Mouse (Mus musculus) left cerebral cortex, postnatal 14 days (tissue): ENCODE results near the gene Cnbd2. TPM values are rescaled to one million over a fixed set of nuclear protein-coding genes. Genes with fewer than 3 reads are reported as not detected.

Source experiments
- DNase-seq, 2 experiments: peaks; one replicate each; pipeline ENCODE4 v3.0.0; 2021 to 2022; ENCODE audit warnings: low spot score in 2 of 2, mixed read lengths in 1 of 2
- intact Hi-C: fragments of 180-260 bp; cut with DNase I; formaldehyde crosslinking; loops from one replicate; pipeline ENCODE4 v1.15.1; 2025
- microRNA-seq, 2 experiments: library from miRNA; unstranded; fragments of <30 nt; microRNA quantifications; one replicate each; pipeline ENCODE4 v1.2.0; 2022
- total RNA-seq, 2 experiments: library from RNA; stranded (reverse); gene quantifications; 2 replicates each; pipeline ENCODE4 v1.2.3; 2021

The Cnbd2 gene
- total RNA-seq, 2 experiments from 2014 or later = 3.3 to 5.5 TPM

DNA sequence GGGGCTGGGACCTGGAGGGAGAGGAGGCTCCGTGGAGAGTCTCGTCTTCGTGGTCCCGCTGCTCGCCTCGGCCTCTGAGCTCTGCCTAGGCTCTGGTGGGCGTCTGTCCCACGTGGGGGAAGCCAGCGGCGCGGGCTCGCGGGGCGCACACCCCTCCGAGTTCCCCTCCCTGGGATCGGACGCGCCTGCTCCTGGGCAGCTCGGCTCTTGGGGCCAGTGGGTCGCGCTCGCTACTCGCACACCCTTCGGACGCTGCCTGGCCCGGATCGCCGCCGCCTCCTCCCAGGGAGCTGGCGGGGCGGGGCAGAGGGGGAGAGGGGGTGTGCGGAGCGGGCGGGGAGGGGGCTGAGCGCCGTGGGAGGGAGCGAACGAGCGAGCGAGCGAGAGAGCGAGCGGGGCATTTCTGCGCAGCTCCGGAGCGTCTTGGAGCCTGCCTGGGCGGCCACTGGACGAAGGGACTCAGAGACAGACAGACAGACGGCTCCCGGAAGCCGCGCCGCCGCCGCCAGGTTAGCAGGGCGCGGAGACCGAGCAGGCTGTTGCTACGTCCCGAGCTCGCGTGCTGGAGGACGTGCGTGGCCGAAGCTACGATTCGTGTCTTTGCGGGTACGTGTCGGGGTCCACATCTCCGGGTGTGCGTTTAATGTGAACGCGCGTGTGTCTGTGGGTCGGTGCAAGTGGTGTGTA, 108.7 kb downstream of the Cnbd2 start, which contains the start of gene Epb41l1:
Gene Epb41l1, plus strand, starts transcription at position 216 of the 687 bp plus-strand sequence.
- DNase-seq = peak in 1 of 2 experiments; percentile 34
- intact Hi-C loops = no loop called here

DNA sequence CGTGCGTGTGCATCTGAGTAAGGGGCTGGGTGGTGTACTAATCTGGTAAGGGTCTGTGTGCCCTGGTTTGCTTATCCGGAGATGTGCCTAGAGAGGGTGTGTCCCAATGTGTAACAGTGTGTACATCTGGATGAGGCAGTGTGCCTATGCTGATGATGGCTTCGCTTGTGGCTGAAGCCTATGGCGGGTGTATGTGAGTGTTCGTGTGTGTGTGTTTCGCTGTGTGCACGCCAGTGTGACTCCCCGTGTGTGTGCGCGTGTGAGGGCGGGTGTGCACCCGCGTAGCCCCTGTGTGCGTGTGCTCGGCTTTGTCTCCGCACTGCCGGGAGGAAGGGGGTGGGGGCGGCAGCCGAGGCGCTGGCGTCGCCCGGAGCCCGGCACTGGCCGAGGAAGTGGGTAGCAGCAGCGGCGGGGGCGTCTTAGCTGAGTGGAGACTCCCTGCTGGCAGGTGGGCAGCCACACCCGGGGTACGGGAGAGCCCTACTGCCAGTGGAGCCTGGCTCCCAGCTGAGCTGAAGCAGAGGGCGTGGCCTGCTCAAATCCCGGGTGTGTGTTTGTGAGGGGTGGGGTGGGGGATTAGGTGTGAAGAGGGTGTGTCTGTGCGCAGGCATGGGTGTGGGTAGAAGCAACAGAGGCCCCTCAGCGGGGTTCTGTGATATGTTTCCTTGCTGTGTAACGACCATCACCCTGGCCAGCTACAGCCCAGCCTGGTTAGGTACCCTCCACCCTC, 109.4 kb downstream of the Cnbd2 start:
- peak; percentile 60 to 74 for DNase-seq
- intact Hi-C loops = no loop called here

DNA sequence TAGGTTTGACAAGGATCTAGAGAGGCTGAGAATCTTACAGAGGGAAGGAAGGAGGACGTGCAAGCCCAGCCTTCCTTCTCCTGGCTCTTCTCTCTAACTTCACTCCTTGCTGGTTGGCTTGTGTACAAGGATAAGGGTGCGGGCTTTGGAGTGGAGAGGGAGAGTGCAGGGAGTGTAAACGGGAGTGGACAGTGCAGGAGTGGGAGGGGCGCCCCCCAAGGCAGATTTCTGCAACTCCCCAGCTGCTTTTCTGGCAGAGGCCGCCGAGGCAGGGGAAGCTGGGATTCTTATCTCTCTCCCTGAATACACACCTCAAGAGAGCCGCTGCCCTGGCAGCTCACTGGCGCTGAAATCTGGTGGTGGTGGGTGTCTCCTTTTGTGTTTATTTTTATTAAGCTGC, 110.5 kb downstream of the Cnbd2 start:
- intact Hi-C loops = no loop called here
- no peak for DNase-seq

DNA sequence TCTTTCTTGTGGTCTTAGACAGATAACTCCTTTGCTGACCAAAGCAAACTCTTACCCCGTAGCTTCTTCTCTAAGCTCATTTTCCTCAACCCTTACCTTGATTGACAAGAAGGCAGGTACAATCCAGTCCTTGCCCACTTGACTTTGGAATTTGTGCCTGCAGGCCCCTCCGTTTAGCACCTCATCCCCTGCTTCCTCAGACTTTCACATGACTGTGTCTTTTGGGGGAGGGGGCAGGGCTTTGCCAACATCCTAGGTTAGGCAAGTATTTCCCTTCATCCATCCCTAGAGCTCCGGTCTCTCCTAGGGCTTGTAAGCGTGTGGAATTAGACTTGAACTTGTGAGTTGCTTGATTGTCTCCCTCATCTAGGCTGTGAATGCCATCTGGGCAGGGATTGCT, 111.6 kb downstream of the Cnbd2 start:
- intact Hi-C loops = no loop called here
- no peak for DNase-seq

Small RNA genes lying within 50 kb of the gene (microRNA-seq; reads per million reads assigned to microRNA genes)
- 0 reads per million in 2 experiments for gene Gm22758
- gene Gm22759 = 0 reads per million in 2 experiments

Other genes with a start within 250 kb of the Cnbd2 start
- gene Spag4, start 247.1 kb upstream of the Cnbd2 start, total RNA-seq = 1 to 10 TPM; 4.7 to 6.9 TPM
- gene Cpne1, start 200.3 kb upstream of the Cnbd2 start, total RNA-seq = 10 to 100 TPM; 24.0 to 26.0 TPM
- 10 to 100 TPM; 25.5 to 30.2 TPM for gene Rbm12, start 200.3 kb upstream of the Cnbd2 start, total RNA-seq
- gene Gm28036, start 185.2 kb upstream of the Cnbd2 start, total RNA-seq = 10 to 100 TPM; 19.6 to 26.7 TPM
- gene Romo1, start 168.3 kb upstream of the Cnbd2 start, total RNA-seq = 100 to 1,000 TPM; 183 to 205 TPM
- 10 to 100 TPM; 35.3 to 37.1 TPM for gene Nfs1, start 168.1 kb upstream of the Cnbd2 start, total RNA-seq
- 100 to 1,000 TPM; 259 to 277 TPM for gene Rbm39, start 132.1 kb upstream of the Cnbd2 start, total RNA-seq
- gene Phf20, start 115.8 kb upstream of the Cnbd2 start, total RNA-seq = 10 to 100 TPM; 50.7 to 65.0 TPM
- gene Scand1, start 405 bp downstream of the Cnbd2 start, total RNA-seq = 100 to 1,000 TPM in 1 of 2 experiments, 10 to 100 TPM in 1; 87.8 to 113 TPM
- gene Epb41l1, start 108.6 kb downstream of the Cnbd2 start, total RNA-seq = 100 to 1,000 TPM; 304 to 328 TPM
- gene Aar2, start 235.3 kb downstream of the Cnbd2 start, total RNA-seq = 10 to 100 TPM; 33.3 to 34.5 TPM